Mouse (Mus musculus): ENCODE data around the gene Hoxa2. TPM values are rescaled to one million over a fixed set of nuclear protein-coding genes. Genes with fewer than 3 reads are reported as not detected.

The Hoxa2 gene
- polyA plus RNA-seq, 1 experiment = 0.16 TPM

DNA sequence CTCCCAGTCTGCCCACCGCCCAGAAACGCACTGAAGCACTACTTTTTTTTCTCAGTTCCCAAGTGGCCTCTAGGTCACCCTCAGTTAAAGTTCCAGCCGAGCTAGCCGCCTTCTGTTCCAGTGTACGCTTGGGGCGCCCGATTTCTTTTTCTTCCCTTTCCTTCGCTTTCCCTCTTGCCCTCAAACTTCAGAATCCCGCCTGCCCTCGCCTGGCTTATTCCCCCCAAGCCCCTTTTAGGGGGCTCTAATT, 38.4 kb upstream of the Hoxa2 start:
- Histone ChIP-seq H3K79me2 (ENCODE audit: control insufficient read depth, insufficient read depth) (peaks cover 12% of the 10 kb centered on the region), H3K36me3 (ENCODE audit: control insufficient read depth, insufficient read depth) (peaks cover 46% of the 10 kb centered on the region), H3K4me3 (ENCODE audit: insufficient read depth, poor library complexity, severe bottlenecking) (no peak overlapping the region), H3K27me3 (ENCODE audit: control insufficient read depth, insufficient read depth, insufficient read length) (no peaks in the 10 kb centered on the region), H3ac (ENCODE audit: control insufficient read depth, insufficient read length, low read depth) (no peak overlapping the region), H3K79me3 (ENCODE audit: low read depth) (peaks cover 2% of the 10 kb centered on the region)
- TF ChIP-seq MYOG (IDR thresholded peaks at IDR 0.05; ENCODE audit: control insufficient read depth, extremely low read depth, insufficient read length) (no peak), MYOD1 (IDR thresholded peaks at IDR 0.05; ENCODE audit: control insufficient read depth, insufficient read length, low read depth) (no peak), FOSL1 (IDR thresholded peaks at IDR 0.05; ENCODE audit: insufficient read depth, low read length, poor library complexity, severe bottlenecking) (no peak), CTCF (IDR thresholded peaks at IDR 0.05; ENCODE audit: control insufficient read depth, insufficient read depth, insufficient read length) (no peak), CEBPB (IDR thresholded peaks at IDR 0.05; ENCODE audit: low read depth) (no peak), MAX (IDR thresholded peaks at IDR 0.05) (no peak), USF1 (IDR thresholded peaks at IDR 0.05; ENCODE audit: low read depth) (no peak)

GRCm38 (mm10) chr6:52202362-52203120, 37.9 kb upstream of the Hoxa2 start:
- Histone ChIP-seq H3K27me3 (ENCODE audit: control insufficient read depth, insufficient read depth, insufficient read length) (no peaks in the 10 kb centered on the region), H3K79me3 (ENCODE audit: low read depth) (no peaks in the 10 kb centered on the region), H3ac (ENCODE audit: control insufficient read depth, insufficient read length, low read depth) (no peak overlapping the region), H3K4me3 (ENCODE audit: insufficient read depth, poor library complexity, severe bottlenecking) (no peak overlapping the region), H3K79me2 (ENCODE audit: control insufficient read depth, insufficient read depth) (peaks cover 7% of the 10 kb centered on the region), H3K36me3 (ENCODE audit: control insufficient read depth, insufficient read depth) (peaks cover 46% of the 10 kb centered on the region)
- TF ChIP-seq MAX (IDR thresholded peaks at IDR 0.05) = no peak
- no peak for TF ChIP-seq MYOG (IDR thresholded peaks at IDR 0.05; ENCODE audit: control insufficient read depth, extremely low read depth, insufficient read length)
- no peak for TF ChIP-seq FOSL1 (IDR thresholded peaks at IDR 0.05; ENCODE audit: insufficient read depth, low read length, poor library complexity, severe bottlenecking)
- TF ChIP-seq CEBPB (IDR thresholded peaks at IDR 0.05; ENCODE audit: low read depth) = no peak
- TF ChIP-seq USF1 (IDR thresholded peaks at IDR 0.05; ENCODE audit: low read depth) = no peak
- TF ChIP-seq MYOD1 (IDR thresholded peaks at IDR 0.05; ENCODE audit: control insufficient read depth, insufficient read length, low read depth) = no peak
- TF ChIP-seq CTCF (IDR thresholded peaks at IDR 0.05; ENCODE audit: control insufficient read depth, insufficient read depth, insufficient read length) = no peak

DNA sequence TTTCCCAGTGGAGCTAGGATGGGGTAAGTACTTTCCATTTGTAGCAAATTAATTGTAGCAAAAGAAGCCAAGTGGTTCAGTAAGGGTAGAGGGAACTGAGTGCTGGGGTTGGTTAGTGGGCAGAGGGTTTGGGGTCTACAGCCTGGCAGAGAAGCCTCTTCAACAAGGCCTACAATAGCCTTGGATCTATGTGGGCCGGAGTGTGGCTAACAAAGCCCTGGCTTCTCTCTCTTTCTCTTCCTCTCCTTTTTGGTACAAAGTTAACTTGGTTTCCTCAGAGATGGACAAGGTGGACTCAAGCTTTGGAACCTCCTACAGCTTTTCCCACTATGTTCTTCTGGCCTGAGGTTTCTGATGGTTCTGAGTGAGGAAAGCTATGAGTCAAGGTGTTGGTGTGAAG, 36.6 kb upstream of the Hoxa2 start:
- Histone ChIP-seq H3ac (ENCODE audit: control insufficient read depth, insufficient read length, low read depth) (no peak overlapping the region), H3K36me3 (ENCODE audit: control insufficient read depth, insufficient read depth) (peaks cover 34% of the 10 kb centered on the region), H3K27me3 (ENCODE audit: control insufficient read depth, insufficient read depth, insufficient read length) (no peaks in the 10 kb centered on the region), H3K79me3 (ENCODE audit: low read depth) (no peaks in the 10 kb centered on the region), H3K79me2 (ENCODE audit: control insufficient read depth, insufficient read depth) (no peaks in the 10 kb centered on the region), H3K4me3 (ENCODE audit: insufficient read depth, poor library complexity, severe bottlenecking) (no peak overlapping the region)
- no peak for TF ChIP-seq FOSL1 (IDR thresholded peaks at IDR 0.05; ENCODE audit: insufficient read depth, low read length, poor library complexity, severe bottlenecking)
- TF ChIP-seq MAX (IDR thresholded peaks at IDR 0.05) = no peak
- no peak for TF ChIP-seq CEBPB (IDR thresholded peaks at IDR 0.05; ENCODE audit: low read depth)
- TF ChIP-seq USF1 (IDR thresholded peaks at IDR 0.05; ENCODE audit: low read depth) = no peak
- TF ChIP-seq CTCF (IDR thresholded peaks at IDR 0.05; ENCODE audit: control insufficient read depth, insufficient read depth, insufficient read length) = no peak
- TF ChIP-seq MYOG (IDR thresholded peaks at IDR 0.05; ENCODE audit: control insufficient read depth, extremely low read depth, insufficient read length) = no peak
- no peak for TF ChIP-seq MYOD1 (IDR thresholded peaks at IDR 0.05; ENCODE audit: control insufficient read depth, insufficient read length, low read depth)

DNA sequence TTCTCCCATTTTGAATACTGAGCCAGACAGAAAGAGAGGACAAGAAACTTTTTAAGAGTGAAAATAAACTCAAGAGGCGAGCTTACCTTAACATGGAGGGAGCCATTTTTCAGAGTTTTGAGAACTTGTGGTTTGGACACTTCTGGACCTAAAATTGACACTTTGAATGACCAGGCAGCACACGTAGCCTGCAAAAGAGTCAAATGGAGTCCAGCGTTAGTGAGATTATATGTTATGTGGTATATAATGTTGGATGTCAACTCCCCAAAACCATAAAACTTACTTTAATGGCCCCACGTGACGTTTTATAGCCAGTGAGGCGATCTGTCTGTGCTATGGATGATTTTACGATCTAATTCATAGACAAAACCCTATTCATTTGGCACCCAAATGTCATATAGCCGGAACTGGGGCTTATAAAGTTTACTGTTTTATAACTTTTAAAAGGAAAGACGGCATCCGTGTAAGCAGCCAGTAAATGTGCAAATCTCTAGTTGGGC, 36.2 kb upstream of the Hoxa2 start:
- peaks cover 29% of the 10 kb centered on the region for H3K36me3 ChIP-seq (ENCODE audit: control insufficient read depth, insufficient read depth)
- no peak overlapping the region for H3K4me3 ChIP-seq (ENCODE audit: insufficient read depth, poor library complexity, severe bottlenecking)
- H3K79me3 ChIP-seq (ENCODE audit: low read depth) = no peaks in the 10 kb centered on the region
- H3K27me3 ChIP-seq (ENCODE audit: control insufficient read depth, insufficient read depth, insufficient read length) = no peaks in the 10 kb centered on the region
- no peak for TF ChIP-seq CTCF (IDR thresholded peaks at IDR 0.05; ENCODE audit: control insufficient read depth, insufficient read depth, insufficient read length)
- TF ChIP-seq USF1 (IDR thresholded peaks at IDR 0.05; ENCODE audit: low read depth) = no peak
- TF ChIP-seq FOSL1 (IDR thresholded peaks at IDR 0.05; ENCODE audit: insufficient read depth, low read length, poor library complexity, severe bottlenecking) = no peak
- no peak for TF ChIP-seq MYOG (IDR thresholded peaks at IDR 0.05; ENCODE audit: control insufficient read depth, extremely low read depth, insufficient read length)
- TF ChIP-seq MAX (IDR thresholded peaks at IDR 0.05) = no peak
- no peak for TF ChIP-seq MYOD1 (IDR thresholded peaks at IDR 0.05; ENCODE audit: control insufficient read depth, insufficient read length, low read depth)
- no peak for TF ChIP-seq CEBPB (IDR thresholded peaks at IDR 0.05; ENCODE audit: low read depth)
- no peak overlapping the region for H3ac ChIP-seq (ENCODE audit: control insufficient read depth, insufficient read length, low read depth)
- H3K79me2 ChIP-seq (ENCODE audit: control insufficient read depth, insufficient read depth) = no peaks in the 10 kb centered on the region

- no peaks in the 10 kb centered on the region for H3K27me3 ChIP-seq (ENCODE audit: control insufficient read depth, insufficient read depth, insufficient read length)
- H3K79me3 ChIP-seq (ENCODE audit: low read depth) = no peaks in the 10 kb centered on the region
- no peak overlapping the region for H3ac ChIP-seq (ENCODE audit: control insufficient read depth, insufficient read length, low read depth)
- no peak overlapping the region for H3K4me3 ChIP-seq (ENCODE audit: insufficient read depth, poor library complexity, severe bottlenecking)
- H3K79me2 ChIP-seq (ENCODE audit: control insufficient read depth, insufficient read depth) = no peaks in the 10 kb centered on the region
- H3K36me3 ChIP-seq (ENCODE audit: control insufficient read depth, insufficient read depth) = peaks cover 23% of the 10 kb centered on the region
- TF ChIP-seq CEBPB (IDR thresholded peaks at IDR 0.05; ENCODE audit: low read depth) (no peak), CTCF (IDR thresholded peaks at IDR 0.05; ENCODE audit: control insufficient read depth, insufficient read depth, insufficient read length) (no peak), MYOG (IDR thresholded peaks at IDR 0.05; ENCODE audit: control insufficient read depth, extremely low read depth, insufficient read length) (no peak), MYOD1 (IDR thresholded peaks at IDR 0.05; ENCODE audit: control insufficient read depth, insufficient read length, low read depth) (no peak), USF1 (IDR thresholded peaks at IDR 0.05; ENCODE audit: low read depth) (no peak), MAX (IDR thresholded peaks at IDR 0.05) (no peak), FOSL1 (IDR thresholded peaks at IDR 0.05; ENCODE audit: insufficient read depth, low read length, poor library complexity, severe bottlenecking) (no peak)
Observed at GRCm38 (mm10) chr6:52200073-52200750, 35.6 kb upstream of the Hoxa2 start.
